Mouse (Mus musculus) limb, embryonic 11.5 days (tissue): ENCODE measurements around the gene Pip5k1b. TPM values are rescaled to one million over a fixed set of nuclear protein-coding genes. Genes with fewer than 3 reads are reported as not detected.

Experiments
- ATAC-seq: fragments of 200-750 bp; cut with Nextera tagmentation; 2 replicates; pipeline ENCODE4 v1.8.0; 2017; ENCODE audit warnings: low read depth; ENCODE audit not compliant: insufficient number of reproducible peaks, low FRiP score, low TSS enrichment
- DNase-seq: peaks from one replicate; pipeline ENCODE4 v3.0.0-alpha.2; 2015; ENCODE audit warnings: low spot score
- H3K27ac ChIP-seq: fragments of 300-500 bp; sonication (generic); replicated peaks from 2 replicates; pipeline ENCODE4 v1.5.1; 2014; ENCODE audit warnings: low read depth, mild to moderate bottlenecking, low read length
- H3K27me3 ChIP-seq: fragments of 300-500 bp; sonication (generic); 2 replicates; pipeline ENCODE4 v1.6.1; 2014; ENCODE audit warnings: mild to moderate bottlenecking, low read length, mixed read lengths; ENCODE audit not compliant: control insufficient read depth, insufficient read depth
- H3K36me3 ChIP-seq: fragments of 300-500 bp; sonication (generic); 2 replicates; pipeline ENCODE4 v1.6.1; 2014; ENCODE audit warnings: mild to moderate bottlenecking, low read length, moderate library complexity, mixed read lengths; ENCODE audit not compliant: control insufficient read depth, insufficient read depth
- H3K4me1 ChIP-seq: fragments of 300-500 bp; sonication (generic); 2 replicates; pipeline ENCODE4 v1.6.1; 2014; ENCODE audit warnings: low read length, mixed read lengths; ENCODE audit not compliant: control insufficient read depth, insufficient read depth
- H3K4me2 ChIP-seq: fragments of 300-500 bp; sonication (generic); 2 replicates; pipeline ENCODE4 v1.6.1; 2014; ENCODE audit warnings: low read depth, mild to moderate bottlenecking, moderate library complexity; ENCODE audit not compliant: severe bottlenecking
- H3K4me3 ChIP-seq: fragments of 300-500 bp; sonication (generic); 2 replicates; pipeline ENCODE4 v1.5.1; 2014; ENCODE audit warnings: low read depth, low read length
- H3K9ac ChIP-seq: fragments of 300-500 bp; sonication (generic); 2 replicates; pipeline ENCODE4 v1.6.1; 2014; ENCODE audit warnings: mild to moderate bottlenecking, low read length
- H3K9me3 ChIP-seq: fragments of 300-500 bp; sonication (generic); 2 replicates; pipeline ENCODE4 v1.6.1; 2016; ENCODE audit warnings: low read length; ENCODE audit not compliant: control insufficient read depth
- WGBS: fragments of 180-500 bp; shearing (Covaris S2); extraction: QIAGEN DNeasy Blood & Tissue Kit; methylation state at CpG from one replicate; pipeline ENCODE4 v1.1.7; 2014; 5-methylcytosine and 5-hydroxymethylcytosine counted together
- polyA plus RNA-seq: library from polyadenylated mRNA; unstranded; fragments of >200 nt; fragmentation: Nextera tagmentation; extraction: Ambion mirVana; gene quantifications from 2 replicates; pipeline ENCODE4 v1.2.1, GENCODE M21; 2014

The Pip5k1b gene
- polyA plus RNA-seq, 1 experiment from 2014 or later, result 0.52 TPM

DNA sequence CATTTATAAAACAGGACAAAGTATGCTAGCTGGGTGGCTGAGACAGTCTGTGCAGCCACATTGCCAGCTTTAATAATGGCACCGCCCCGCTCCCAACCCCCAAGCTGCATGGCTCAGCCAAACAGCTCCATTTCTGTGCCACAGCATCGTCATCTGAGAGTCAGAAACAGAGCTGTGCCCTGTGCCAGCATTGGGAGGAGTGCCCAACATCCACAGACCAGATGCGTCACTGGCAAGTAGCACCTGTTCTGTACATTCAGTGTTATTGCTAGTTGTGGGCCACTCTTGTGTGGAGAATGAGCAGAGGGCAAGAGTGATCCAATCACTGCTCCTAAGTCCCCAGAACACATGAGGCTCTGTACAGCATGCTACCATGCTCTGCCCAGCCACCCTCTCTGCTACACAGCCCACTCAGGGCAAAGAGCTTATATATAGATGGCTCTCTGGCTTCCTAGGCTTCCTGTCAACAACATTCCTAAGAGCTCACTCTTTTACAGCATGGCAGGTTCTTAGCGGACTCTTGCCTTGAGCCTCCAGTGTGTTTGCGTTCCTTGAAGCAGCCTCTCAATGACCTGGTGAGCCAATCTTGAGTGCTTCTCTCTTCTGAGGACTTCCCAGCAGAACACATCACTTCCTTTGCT, 99.0 kb downstream of the Pip5k1b start:
- Histone ChIP-seq H3K9me3 (no peaks in the 10 kb centered on the region), H3K36me3 (no peaks in the 10 kb centered on the region), H3K27me3 (no peaks in the 10 kb centered on the region), H3K4me1 (no peaks in the 10 kb centered on the region), H3K4me2 (no peak overlapping the region), H3K9ac (no peak overlapping the region), H3K27ac (no peak overlapping the region), H3K4me3 (no peak overlapping the region)
- DNase-seq (no peak), ATAC-seq (no peak)
- WGBS, result 93% methylated on average over 6 of the region's 6 CpGs

GRCm38 (mm10) chr19:24455249-24455960, 100.3 kb downstream of the Pip5k1b start:
- ATAC-seq, result no peak
- H3K4me1 ChIP-seq, result no peaks in the 10 kb centered on the region
- H3K27ac ChIP-seq, result no peak overlapping the region
- no peaks in the 10 kb centered on the region for H3K9me3 ChIP-seq
- H3K27me3 ChIP-seq, result no peaks in the 10 kb centered on the region
- WGBS, result 79% methylated on average over 6 of the region's 6 CpGs
- H3K9ac ChIP-seq, result no peak overlapping the region
- DNase-seq, result no peak
- H3K4me3 ChIP-seq, result no peak overlapping the region
- no peak overlapping the region for H3K4me2 ChIP-seq
- H3K36me3 ChIP-seq, result no peaks in the 10 kb centered on the region

DNA sequence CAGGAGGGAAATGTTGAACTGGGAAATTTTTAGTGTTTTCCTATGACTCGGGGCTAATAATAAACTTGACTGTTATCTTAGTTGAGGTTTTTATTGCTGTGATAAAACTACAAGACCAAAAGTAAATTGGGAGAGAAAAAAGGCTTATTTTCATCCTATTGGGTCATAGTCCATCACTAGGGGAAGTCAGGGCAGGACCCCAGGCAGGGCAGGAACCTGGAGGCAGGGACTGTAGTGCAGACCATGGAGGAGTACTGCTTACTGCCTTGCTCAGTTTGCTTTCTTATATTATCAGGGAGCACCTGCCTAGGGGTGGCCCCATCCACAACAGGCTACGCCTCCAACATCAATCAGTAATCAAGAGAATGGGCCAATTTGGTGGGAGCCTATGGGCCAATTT, 101.2 kb downstream of the Pip5k1b start:
- no peaks in the 10 kb centered on the region for H3K4me1 ChIP-seq
- no peaks in the 10 kb centered on the region for H3K9me3 ChIP-seq
- no peak overlapping the region for H3K4me3 ChIP-seq
- H3K36me3 ChIP-seq, result no peaks in the 10 kb centered on the region
- no peak overlapping the region for H3K4me2 ChIP-seq
- no peak overlapping the region for H3K9ac ChIP-seq
- H3K27ac ChIP-seq, result no peak overlapping the region
- DNase-seq (no peak), ATAC-seq (no peak)
- no peaks in the 10 kb centered on the region for H3K27me3 ChIP-seq
- WGBS, result 85% methylated on average over 2 of the region's 2 CpGs

GRCm38 (mm10) chr19:24453379-24453778, 102.3 kb downstream of the Pip5k1b start:
- DNase-seq (peak; percentile 13), ATAC-seq (no peak)
- no peaks in the 10 kb centered on the region for H3K27me3 ChIP-seq
- no peak overlapping the region for H3K4me3 ChIP-seq
- H3K4me1 ChIP-seq, result no peaks in the 10 kb centered on the region
- WGBS, result 88% methylated on average over 13 of the region's 13 CpGs
- no peaks in the 10 kb centered on the region for H3K9me3 ChIP-seq
- H3K4me2 ChIP-seq, result no peak overlapping the region
- no peaks in the 10 kb centered on the region for H3K36me3 ChIP-seq
- no peak overlapping the region for H3K27ac ChIP-seq
- H3K9ac ChIP-seq, result no peak overlapping the region

- no peak overlapping the region for H3K27ac ChIP-seq
- H3K9ac ChIP-seq, result no peak overlapping the region
- H3K27me3 ChIP-seq, result no peaks in the 10 kb centered on the region
- no peak overlapping the region for H3K4me2 ChIP-seq
- no peaks in the 10 kb centered on the region for H3K36me3 ChIP-seq
- DNase-seq (peak; percentile 24), ATAC-seq (0 out of 2 replicates have a peak, but pooled peaks have one; percentile 39)
- H3K4me3 ChIP-seq, result no peak overlapping the region
- no peaks in the 10 kb centered on the region for H3K9me3 ChIP-seq
- H3K4me1 ChIP-seq, result no peaks in the 10 kb centered on the region
- 49% methylated on average over 3 of the region's 3 CpGs for WGBS
These were observed 103.2 kb downstream of the Pip5k1b start for GRCm38 (mm10) chr19:24452441-24452898.

DNA sequence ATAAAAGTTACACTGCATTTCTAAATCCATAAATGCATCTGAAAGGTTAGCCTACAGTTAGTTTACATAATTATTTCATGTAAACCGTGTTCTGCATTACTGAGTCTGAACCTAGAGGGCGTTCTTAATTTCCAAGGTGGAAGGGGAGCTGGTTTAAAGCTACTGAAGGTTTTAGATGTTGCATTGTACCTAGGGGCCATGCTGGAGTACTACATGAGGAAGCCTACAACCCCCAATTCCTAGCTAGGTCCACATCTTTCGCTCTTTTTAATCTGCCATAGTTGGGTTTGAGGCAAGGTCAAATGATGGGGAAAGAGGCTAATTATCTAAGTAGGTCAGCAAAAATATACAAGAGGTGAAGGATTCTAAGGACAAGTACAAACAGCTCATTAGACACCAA, 104.0 kb downstream of the Pip5k1b start:
- DNase-seq (no peak), ATAC-seq (no peak)
- Histone ChIP-seq H3K27ac (no peak overlapping the region), H3K4me1 (no peaks in the 10 kb centered on the region), H3K27me3 (no peaks in the 10 kb centered on the region), H3K9me3 (no peaks in the 10 kb centered on the region), H3K4me3 (no peak overlapping the region), H3K4me2 (no peak overlapping the region), H3K36me3 (no peaks in the 10 kb centered on the region), H3K9ac (no peak overlapping the region)
- 86% methylated on average over 3 of the region's 3 CpGs for WGBS

- ATAC-seq (no peak), DNase-seq (no peak)
- WGBS, result 93% methylated on average over 8 of the region's 8 CpGs
- no peak overlapping the region for H3K4me2 ChIP-seq
- no peaks in the 10 kb centered on the region for H3K36me3 ChIP-seq
- no peaks in the 10 kb centered on the region for H3K9me3 ChIP-seq
- H3K9ac ChIP-seq, result no peak overlapping the region
- H3K27ac ChIP-seq, result no peak overlapping the region
- H3K4me3 ChIP-seq, result no peak overlapping the region
- H3K4me1 ChIP-seq, result no peaks in the 10 kb centered on the region
- no peaks in the 10 kb centered on the region for H3K27me3 ChIP-seq
These were observed 104.9 kb downstream of the Pip5k1b start for GRCm38 (mm10) chr19:24450740-24451139.

DNA sequence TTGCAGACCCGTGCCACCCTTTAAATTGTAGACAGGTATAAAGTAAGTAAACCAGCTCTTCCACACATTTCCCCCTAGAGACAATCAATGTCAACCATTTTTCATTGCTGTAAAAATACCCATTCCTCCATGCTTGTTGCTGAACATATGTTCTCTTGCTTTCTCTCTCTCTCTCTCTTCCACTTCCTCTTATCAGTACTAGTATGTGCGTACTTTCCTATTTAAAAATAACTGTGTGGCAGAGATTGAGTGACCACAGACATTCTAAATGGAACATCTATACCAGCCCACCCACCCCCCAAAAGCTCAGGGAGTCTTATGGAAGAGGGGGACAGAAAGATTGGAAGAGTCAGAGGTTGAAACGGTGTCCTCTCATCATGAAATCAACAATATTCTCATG, 111.3 kb downstream of the Pip5k1b start:
- no peaks in the 10 kb centered on the region for H3K4me1 ChIP-seq
- no peak overlapping the region for H3K4me3 ChIP-seq
- no peak overlapping the region for H3K9ac ChIP-seq
- no peak for DNase-seq
- 90% methylated on average over 3 of the region's 3 CpGs for WGBS
- H3K9me3 ChIP-seq, result no peaks in the 10 kb centered on the region
- H3K27me3 ChIP-seq, result no peaks in the 10 kb centered on the region
- H3K27ac ChIP-seq, result no peak overlapping the region
- no peaks in the 10 kb centered on the region for H3K36me3 ChIP-seq
- no peak overlapping the region for H3K4me2 ChIP-seq
- ATAC-seq, result no peak
